Mouse (Mus musculus): ENCODE data around the gene Slc2a8.

- TF ChIP-seq CTCF (IDR thresholded peaks at IDR 0.05; ENCODE audit: control insufficient read depth, insufficient read depth, low read length) (no peak), POLR2A (IDR thresholded peaks at IDR 0.05; ENCODE audit: borderline replicate concordance, control insufficient read depth, low read depth, low read length) (no peak)
These were observed 27.3 kb downstream of the Slc2a8 start for GRCm38 (mm10) chr2:32954581-32954980.

All from bone marrow, adult 2 months (tissue).